Mouse (Mus musculus) natural killer cell, adult 2 months (primary cell): Measurements from ENCODE around the gene Adgrb2.
A peak's percentile ranks its signal among the peaks of the same experiment; 100 is the strongest.

Experiments used
- DNase-seq, 2 experiments: peaks; one replicate each; pipeline ENCODE4 v3.0.0; 2022; ENCODE audit warnings: low spot score in 2 of 2

Gene Adgrb2

GRCm38 (mm10) chr4:129987825-129988504, 3.3 kb downstream of the Adgrb2 start:
- peak in 1 of 2 experiments; percentile 33 for DNase-seq

DNA sequence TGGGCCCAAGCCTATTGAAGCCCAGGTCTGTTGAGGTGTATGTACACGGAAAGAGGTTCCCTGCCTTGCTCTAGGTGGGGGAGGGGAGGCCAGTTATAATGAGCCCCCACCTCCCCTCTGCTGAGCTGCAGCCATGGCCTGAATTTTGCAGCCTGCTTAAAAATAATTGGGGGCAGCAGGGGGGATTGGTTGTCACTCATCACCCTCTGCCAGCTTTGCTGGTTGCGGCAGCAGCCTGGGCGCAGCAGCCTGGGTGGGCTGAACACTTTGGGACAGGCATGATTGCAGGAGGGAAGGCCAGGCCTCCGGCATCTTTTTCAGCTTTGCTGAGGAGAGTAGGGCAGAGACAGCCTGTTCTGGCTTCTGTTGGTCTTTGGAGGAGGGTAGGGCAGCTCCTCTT, 5.3 kb downstream of the Adgrb2 start:
- no peak for DNase-seq

GRCm38 (mm10) chr4:129992720-129993119, 8.1 kb downstream of the Adgrb2 start:
- DNase-seq = no peak

- no peak for DNase-seq
Measured at GRCm38 (mm10) chr4:129993213-129993612, 8.5 kb downstream of the Adgrb2 start.

GRCm38 (mm10) chr4:129993944-129994695, 9.4 kb downstream of the Adgrb2 start:
- DNase-seq = no peak

- DNase-seq = no peak
Measured at GRCm38 (mm10) chr4:129994728-129995127, 10.1 kb downstream of the Adgrb2 start.

GRCm38 (mm10) chr4:129995255-129995654, 10.6 kb downstream of the Adgrb2 start:
- DNase-seq = no peak

- DNase-seq = no peak
Measured at GRCm38 (mm10) chr4:129996015-129996414, 11.3 kb downstream of the Adgrb2 start.

DNA sequence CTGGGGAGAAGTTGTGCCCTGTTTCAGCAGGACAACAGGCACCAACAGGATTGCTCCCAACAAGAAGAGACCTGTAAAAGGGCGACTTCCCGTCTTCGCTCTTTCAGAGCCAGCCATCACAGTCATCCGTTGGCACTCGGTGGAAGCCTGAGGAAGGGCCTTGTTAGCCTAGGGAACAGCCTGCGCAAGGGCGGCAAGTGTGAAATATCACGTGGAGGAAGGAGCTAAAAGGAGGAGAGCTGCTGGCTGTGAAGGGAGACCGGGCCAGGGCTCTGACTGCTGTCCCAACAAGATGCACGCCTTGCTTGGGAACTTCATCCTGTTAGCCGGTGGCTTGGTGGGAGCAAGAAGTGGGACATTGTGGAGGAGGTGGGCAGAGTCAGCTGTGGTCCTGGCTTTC, 13.5 kb downstream of the Adgrb2 start:
- no peak for DNase-seq

- DNase-seq = no peak
Measured at GRCm38 (mm10) chr4:130001710-130002109, 17.0 kb downstream of the Adgrb2 start.

DNA sequence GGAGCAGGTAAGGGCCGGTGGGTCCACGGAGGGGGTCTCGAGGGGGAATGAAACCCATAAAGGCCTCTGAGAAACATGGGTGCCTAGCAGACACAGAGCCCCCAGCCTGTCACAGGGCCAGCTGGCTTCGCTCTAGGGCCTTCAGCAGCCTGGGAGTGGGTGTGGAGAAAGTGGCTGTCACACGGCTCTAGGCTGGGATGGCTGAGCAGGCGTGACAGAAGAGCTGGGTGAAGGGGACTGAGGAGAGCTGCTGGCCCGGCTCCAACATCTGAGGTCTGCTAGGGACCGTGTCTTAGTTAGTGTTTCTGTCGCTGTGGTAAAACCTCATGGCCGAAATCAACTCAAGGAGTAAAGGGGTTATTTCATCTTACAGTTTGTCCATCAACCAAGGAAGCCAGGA, 17.5 kb downstream of the Adgrb2 start:
- no peak for DNase-seq

- no peak for DNase-seq
Measured at GRCm38 (mm10) chr4:130005593-130005992, 20.9 kb downstream of the Adgrb2 start.

GRCm38 (mm10) chr4:130006533-130006932, 21.9 kb downstream of the Adgrb2 start:
- DNase-seq = no peak

DNA sequence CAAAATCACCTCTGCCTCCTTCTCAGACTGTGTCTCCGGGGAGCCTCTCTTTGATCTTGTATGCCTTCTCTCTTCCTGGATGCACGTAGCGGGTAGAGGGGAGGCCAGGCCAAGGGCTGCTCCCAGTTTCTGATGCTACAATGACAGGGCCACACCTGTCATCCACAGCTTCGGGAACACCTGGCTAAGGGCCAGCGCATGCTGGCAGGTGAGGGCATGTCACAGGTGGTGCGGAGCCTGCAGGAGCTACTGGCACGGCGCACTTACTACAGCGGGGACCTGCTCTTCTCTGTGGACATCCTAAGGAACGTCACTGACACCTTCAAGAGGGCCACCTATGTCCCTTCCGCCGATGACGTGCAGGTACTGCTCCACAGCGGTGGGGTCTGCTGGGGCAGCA, 24.4 kb downstream of the Adgrb2 start:
- DNase-seq = no peak

DNA sequence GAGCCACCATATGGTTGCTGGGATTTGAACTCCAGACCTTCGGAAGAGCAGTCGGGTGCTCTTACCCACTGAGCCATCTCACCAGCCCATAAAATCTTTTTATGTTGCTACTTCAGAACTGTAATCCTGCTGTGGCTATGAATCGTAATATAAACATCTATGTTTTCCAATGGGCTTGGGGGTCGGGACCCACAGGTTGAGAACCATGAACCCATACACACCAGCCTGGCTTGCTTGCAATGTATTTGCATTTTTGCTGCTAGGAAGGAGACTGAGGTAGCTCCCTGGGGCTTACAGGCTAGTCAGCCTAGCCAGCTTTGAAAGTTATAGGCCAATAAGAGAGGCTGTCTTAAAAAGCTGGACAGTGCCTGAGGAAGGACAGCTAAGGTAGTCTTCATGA, 26.1 kb downstream of the Adgrb2 start:
- no peak for DNase-seq

- no peak for DNase-seq
Measured at GRCm38 (mm10) chr4:130012234-130012633, 27.6 kb downstream of the Adgrb2 start.

- no peak for DNase-seq
Measured at GRCm38 (mm10) chr4:130013111-130013510, 28.4 kb downstream of the Adgrb2 start.

DNA sequence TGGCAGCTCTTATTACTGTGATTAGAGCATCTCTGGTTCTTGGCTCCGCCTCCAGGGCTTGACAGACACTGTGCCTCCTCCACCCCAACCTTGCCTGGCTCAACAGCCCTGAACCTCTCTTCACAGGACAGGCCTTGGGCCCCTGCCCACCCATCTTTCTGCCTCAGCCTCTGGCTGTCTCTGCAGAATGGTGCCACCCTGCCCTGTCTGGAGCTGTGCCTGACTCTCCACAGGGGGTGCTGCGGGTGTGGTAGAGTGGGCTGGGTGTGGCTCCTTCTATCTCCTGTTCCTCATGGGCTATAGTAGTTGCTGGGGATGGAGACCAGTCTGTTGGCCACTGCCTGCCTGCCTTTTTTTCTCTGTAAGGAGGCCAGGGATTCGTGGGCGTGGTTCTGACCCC, 31.3 kb downstream of the Adgrb2 start:
- DNase-seq = no peak

- DNase-seq = peak; percentile 23 to 48
Measured at GRCm38 (mm10) chr4:130017036-130017674, 32.5 kb downstream of the Adgrb2 start.

DNA sequence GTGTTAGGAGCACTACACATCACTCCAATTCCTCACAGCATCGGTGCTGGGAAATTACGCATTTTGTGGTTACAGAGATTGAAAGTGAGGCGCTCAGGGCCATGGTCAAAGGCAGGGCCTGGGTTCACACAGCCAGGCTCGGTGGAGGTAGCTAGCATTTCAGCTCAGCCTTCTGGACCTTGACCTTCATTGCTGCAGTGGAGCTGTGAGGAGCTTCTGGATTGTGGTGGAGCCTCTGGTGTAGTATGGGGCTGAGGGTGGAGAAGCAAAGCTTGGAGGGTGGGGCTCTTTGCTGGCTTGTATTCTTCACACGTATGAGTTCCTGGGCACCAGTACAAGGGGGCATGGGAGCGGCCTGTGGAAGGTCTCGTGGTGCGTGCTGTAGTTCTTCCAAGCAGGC, 38.3 kb downstream of the Adgrb2 start:
- no peak for DNase-seq

DNA sequence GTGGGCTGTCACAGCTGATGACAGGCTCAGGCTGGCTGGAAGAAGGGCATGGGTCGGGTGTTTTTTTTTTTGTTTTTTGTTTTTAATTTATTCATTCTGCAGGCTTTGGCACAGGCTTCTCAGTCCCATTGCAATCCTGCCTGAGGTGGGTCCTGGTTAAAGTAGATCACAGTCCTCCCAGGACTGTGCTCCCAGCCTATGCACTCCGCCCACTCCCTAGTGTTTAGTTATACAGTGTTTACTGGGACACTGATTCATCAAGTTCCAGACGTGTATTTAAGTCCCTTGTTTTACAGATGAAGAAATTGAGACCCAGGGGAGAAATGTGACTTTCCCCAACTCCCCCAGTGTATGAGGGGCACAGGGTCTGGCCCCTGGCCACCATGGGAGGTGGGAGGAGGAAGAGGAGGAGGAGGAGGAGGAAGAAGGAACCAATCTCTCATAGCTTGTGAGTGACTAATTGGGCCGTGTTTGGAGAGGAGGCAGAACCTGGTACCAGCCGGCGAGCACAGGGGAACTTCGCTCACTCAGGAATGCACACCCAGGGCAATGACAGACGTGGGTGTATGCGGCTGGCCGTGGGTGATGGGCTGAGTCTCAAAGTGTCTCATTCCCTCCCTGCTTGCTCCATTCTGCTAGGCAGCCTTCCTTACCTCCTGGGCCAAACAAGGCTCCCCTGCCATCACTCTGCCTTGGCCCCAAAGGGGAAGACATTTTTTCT, 39.0 kb downstream of the Adgrb2 start:
- no peak for DNase-seq

- DNase-seq = no peak
Measured at GRCm38 (mm10) chr4:130025544-130025943, 40.9 kb downstream of the Adgrb2 start.
